Mouse (Mus musculus): Measurements from ENCODE around the gene Gm21887. TPM values are rescaled to one million over a fixed set of nuclear protein-coding genes. Genes with fewer than 3 reads are reported as not detected.
"Not testable (repeated sequence)": the region's sequence is repeated elsewhere in the genome, so short reads cannot be mapped to it uniquely, and the experiment has no call there.

Gm21887 gene
- total RNA-seq, 1 experiment from 2014 or later: 32.2 TPM

DNA sequence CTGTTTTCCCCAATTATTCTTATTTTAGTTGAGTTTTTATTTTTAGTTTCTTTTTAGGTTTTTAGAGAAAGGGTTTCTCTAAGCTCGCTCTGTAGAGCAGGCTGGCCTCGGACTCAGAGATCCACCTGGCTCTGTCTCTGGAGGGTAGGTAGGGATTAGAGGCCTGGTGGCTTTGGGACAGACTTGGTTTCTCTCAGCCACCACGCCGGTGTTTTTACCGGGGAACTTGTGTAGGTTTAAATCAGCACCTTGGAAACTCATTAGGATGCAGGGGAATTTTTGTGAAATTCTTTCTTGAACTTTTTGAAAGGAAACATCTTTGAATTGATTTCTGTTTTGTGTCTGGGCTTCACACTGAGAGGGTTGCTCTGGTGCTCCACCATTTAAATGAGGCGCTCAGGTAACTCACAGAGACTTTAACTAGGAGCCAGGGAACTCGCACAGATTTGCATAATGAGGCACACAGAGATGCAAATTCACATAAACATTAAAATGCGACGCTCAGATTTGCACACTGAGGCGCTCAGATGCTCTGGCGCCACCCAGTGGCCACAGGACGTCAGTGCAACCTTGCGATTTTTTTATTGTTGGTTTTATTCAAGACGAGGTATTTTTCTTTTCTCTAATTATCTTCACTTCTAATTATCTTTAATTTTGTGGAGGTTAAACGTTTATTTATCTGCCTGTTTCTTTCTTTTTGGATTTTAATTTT, 12.4 kb downstream of the Gm21887 start:
- not testable (repeated sequence) for ATAC-seq (replicated peaks; ENCODE audit: insufficient number of reproducible peaks, low FRiP score, low TSS enrichment, poor library complexity, severe bottlenecking)

Other genes starting within 250 kb of the Gm21887 start
- not detected in 3 replicates for gene 4933400A11Rik, start 230.0 kb upstream of the Gm21887 start, total RNA-seq (2017)

Measured in monocyte, adult 5-6 weeks (primary cell).